Mouse (Mus musculus): ENCODE data around the gene Uchl3. TPM values are rescaled to one million over a fixed set of nuclear protein-coding genes. Genes with fewer than 3 reads are reported as not detected.

Gene Uchl3
- total RNA-seq, 2 experiments from 2014 or later, result 29.8 to 30.0 TPM

DNA sequence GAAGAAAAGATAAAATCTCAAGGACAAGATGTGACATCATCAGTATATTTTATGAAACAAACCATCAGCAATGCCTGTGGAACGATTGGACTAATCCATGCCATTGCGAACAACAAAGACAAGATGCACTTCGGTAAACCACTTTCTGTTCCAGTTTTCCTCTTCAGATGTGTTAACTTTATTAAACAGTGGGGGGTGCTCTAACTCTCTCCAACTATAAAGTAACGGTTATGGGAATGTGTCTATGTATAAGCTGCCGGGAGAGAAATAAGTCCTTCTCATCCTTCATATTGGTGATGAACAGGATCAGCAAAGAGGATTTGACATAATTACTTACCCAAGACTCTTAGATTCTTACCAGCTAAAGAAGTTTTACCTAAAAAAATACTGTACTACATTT is 12.8 kb downstream of the Uchl3 start:
- DNase-seq (ENCODE audit: low spot score), result no peak

DNA sequence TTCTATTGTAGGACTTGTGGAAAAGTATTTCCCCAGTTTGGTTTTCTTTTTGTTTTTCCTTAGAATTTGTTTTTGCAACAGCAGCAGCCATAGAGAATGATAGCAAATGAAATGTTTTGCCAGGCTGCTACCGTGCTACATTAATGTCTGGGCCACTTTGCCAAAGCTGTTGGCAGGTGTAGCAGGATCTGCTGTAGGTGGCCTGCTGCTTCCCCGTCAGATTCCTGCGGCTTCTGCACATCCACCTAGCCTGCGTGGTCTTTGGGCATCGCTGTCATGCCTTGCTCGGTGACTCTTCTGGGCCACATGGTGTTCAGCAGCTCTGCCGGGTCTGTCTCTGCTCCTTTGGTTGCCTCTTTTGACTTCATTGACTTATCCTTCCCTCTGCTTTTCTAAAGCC is 14.9 kb downstream of the Uchl3 start:
- no peak for DNase-seq (ENCODE audit: low spot score)

DNA sequence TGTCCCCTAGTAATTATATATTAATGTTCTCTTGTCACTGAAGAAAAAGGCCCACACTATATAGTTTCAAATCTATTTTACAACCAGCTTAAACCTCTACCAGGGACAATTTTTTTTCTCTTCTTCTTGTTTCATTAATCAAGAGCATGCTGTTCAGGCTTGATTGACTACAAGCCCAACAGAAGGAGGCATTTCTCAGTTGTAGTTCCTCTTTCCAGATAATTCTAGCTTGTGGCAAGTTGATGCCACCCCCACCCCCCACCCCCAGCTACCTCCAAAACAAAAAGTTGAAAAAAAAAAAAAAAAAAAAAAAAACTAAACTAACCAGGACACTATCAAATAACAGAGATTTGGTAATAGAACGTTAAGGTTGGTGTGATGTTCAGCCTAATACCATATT is 18.5 kb downstream of the Uchl3 start:
- no peak for DNase-seq (ENCODE audit: low spot score)

DNA sequence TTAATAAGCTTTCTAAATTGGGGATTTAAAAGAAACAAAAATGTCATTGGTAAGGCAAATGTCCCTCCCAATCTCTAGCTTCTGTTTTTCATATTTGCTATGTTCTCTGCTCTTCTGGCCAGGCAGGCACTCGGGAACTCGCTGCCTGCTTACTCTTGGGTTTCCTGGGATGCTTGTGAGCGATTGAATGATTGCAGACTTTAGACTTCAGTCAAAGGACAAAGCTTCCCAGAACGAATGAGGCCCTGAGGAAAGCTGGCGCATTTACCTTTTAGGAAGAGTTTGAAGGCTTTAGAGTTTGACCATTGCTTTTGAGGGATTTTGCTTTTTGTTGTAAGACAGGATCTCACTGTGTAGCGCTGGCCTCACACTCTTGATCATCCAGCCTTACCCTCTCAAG is 33.9 kb downstream of the Uchl3 start:
- no peak for DNase-seq (ENCODE audit: low spot score)

- peak; percentile 27 for DNase-seq (ENCODE audit: low spot score)
These were observed 34.6 kb downstream of the Uchl3 start for GRCm38 (mm10) chr14:101688406-101688805.

DNA sequence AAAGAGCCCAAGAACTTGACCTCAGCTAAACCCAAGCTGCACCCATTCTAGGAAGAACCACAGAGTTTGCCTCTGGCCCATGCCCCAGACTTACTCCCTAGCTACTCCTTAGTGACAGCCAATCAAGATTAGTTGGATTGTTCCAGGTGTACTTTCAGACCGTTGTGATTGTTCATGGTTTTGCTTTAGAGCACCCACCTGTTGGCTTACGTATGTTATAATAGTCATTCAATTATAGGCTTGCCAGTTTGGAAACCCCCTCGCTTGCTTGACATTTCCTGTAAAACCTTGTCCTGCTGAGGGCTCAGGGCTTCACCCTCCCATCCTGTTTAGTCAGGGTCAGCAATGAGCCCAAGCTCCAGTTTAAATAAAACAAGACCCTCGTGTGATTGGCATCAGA is 50.7 kb downstream of the Uchl3 start:
- DNase-seq (ENCODE audit: low spot score), result no peak

DNA sequence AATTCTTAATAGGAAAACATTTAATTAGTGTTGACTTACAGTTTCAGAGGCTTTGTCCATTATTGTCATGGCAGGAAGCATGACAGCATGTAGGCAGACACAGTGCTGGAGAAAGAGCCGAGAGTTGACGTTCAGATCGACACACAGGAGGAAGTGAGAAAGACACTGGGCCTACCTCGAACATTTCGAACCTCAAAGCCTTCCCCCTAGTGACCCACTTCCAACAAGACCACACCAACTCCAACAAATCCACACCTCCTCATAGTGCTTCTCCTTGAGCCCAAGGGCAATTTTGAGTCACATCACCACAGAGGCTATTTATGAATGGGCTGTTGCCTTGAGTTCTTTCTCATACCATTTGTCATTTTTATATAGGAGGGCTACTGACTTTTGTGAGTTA is 53.3 kb downstream of the Uchl3 start:
- no peak for DNase-seq (ENCODE audit: low spot score)

DNA sequence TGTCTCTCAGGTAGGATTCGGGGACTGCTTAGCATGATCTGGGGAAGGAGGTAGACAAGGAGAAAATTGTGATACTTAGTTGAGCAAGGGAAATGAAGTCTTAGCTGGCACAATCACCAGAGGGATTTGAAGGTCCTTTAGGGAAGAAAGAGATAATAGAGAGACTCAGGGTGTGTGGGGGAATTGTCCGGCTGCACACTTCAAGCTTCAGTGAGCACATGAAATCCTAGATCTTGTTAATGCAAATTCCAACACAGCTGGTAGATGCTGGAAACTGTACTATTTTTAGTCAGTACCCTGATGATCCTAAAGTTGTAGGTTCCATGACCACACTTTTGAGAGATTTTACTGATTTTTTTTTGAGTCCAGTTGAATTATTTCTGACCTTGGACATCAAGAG is 60.6 kb downstream of the Uchl3 start:
- no peak for DNase-seq (ENCODE audit: low spot score)

DNA sequence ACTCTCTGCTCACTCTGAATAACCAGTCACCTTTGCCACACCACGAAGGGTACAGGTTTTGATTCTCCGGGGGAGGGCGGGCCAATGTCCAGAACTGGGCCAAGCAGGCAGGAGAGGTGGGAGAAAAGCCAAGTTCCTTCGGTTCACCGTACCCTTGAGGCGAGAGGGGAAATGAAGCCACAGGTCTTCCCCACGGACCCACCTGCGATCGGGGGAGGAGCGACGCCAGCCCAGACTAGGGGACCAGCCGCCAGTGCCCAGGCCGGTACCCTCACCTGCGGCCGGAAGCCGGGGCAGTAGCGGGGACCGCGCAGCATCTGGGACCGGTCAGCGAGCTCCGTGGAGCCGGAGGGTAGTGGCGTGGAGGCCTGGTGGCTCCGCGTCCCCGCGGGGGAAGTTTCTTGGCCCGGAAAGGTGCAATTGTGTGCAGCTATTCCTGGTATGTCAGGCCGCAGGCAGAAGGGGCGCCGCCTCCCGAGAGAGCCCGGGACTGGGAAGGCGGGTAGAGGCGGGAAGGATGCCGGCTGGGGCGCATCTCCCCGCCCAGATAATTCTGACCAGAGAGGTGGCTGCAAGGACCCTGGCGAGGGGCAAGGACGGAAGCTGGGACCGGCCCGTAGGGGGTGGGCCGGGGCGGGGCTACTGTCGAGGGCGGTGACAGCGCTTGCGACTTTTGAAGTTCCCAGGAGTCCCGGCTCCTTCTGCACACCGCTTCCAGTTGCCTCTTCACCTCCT is 75.6 kb downstream of the Uchl3 start, which contains the start of the genes Gm9922 and Lmo7:
Gene Gm9922 (minus strand): TSS at position 578 of the 735 bp plus-strand sequence.
Gene Lmo7 (plus strand): TSS at position 721 of the 735 bp plus-strand sequence.
- DNase-seq (ENCODE audit: low spot score), result peak; percentile 51

GRCm38 (mm10) chr14:101729972-101730692 is 76.4 kb downstream of the Uchl3 start:
- no peak for DNase-seq (ENCODE audit: low spot score)

GRCm38 (mm10) chr14:101733542-101734303 is 80.0 kb downstream of the Uchl3 start:
- no peak for DNase-seq (ENCODE audit: low spot score)

- no peak for DNase-seq (ENCODE audit: low spot score)
These were observed 83.7 kb downstream of the Uchl3 start for GRCm38 (mm10) chr14:101737501-101737900.

Other genes starting within 250 kb of the Uchl3 start
- gene Tbc1d4, start 44.8 kb upstream of the Uchl3 start, total RNA-seq (2021), result 10 to 100 TPM; 39.6 to 46.6 TPM
- gene Commd6, start 13.3 kb upstream of the Uchl3 start, total RNA-seq (2021), result 10 to 100 TPM; 12.5 to 16.7 TPM
- not detected for gene Gm9922, start 75.8 kb downstream of the Uchl3 start, total RNA-seq (2021)
- 10 to 100 TPM; 60.0 to 72.5 TPM for gene Lmo7, start 76.0 kb downstream of the Uchl3 start, total RNA-seq (2021)